Mouse (Mus musculus) heart, embryonic 12.5 days (tissue): ENCODE data around the gene Gucy2c. TPM values are rescaled to one million over a fixed set of nuclear protein-coding genes. Genes with fewer than 3 reads are reported as not detected.
A peak's percentile ranks its signal among the peaks of the same experiment; 100 is the strongest.
"Not testable (repeated sequence)": the region's sequence is repeated elsewhere in the genome, so short reads cannot be mapped to it uniquely, and the experiment has no call there.

Experiments used
- ATAC-seq: fragments of 200-750 bp; cut with Nextera tagmentation; 2 replicates; pipeline ENCODE4 v1.8.0; 2017; ENCODE audit warnings: moderate TSS enrichment, moderate library complexity; ENCODE audit not compliant: insufficient number of reproducible peaks, low FRiP score
- H3K27ac ChIP-seq: fragments of 300-500 bp; sonication (generic); 2 replicates; pipeline ENCODE4 v1.5.1; 2016; ENCODE audit warnings: mild to moderate bottlenecking, moderate library complexity; ENCODE audit not compliant: poor library complexity, severe bottlenecking
- H3K27me3 ChIP-seq: fragments of 300-500 bp; sonication (generic); replicated peaks from 2 replicates; pipeline ENCODE4 v1.6.1; 2016; ENCODE audit warnings: mild to moderate bottlenecking, moderate library complexity
- H3K36me3 ChIP-seq: fragments of 300-500 bp; sonication (generic); 2 replicates; pipeline ENCODE4 v1.6.1; 2016; ENCODE audit warnings: mild to moderate bottlenecking, moderate library complexity
- H3K4me1 ChIP-seq: fragments of 300-500 bp; sonication (generic); replicated peaks from 2 replicates; pipeline ENCODE4 v1.6.1; 2016; ENCODE audit warnings: mild to moderate bottlenecking
- H3K4me2 ChIP-seq: fragments of 300-500 bp; sonication (generic); 2 replicates; pipeline ENCODE4 v1.6.1; 2016; ENCODE audit warnings: mild to moderate bottlenecking, moderate library complexity
- H3K4me3 ChIP-seq: fragments of 300-500 bp; sonication (generic); 2 replicates; pipeline ENCODE4 v1.5.1; 2016; ENCODE audit warnings: mild to moderate bottlenecking
- H3K9ac ChIP-seq: fragments of 300-500 bp; sonication (generic); 2 replicates; pipeline ENCODE4 v1.6.1; 2016; ENCODE audit warnings: mild to moderate bottlenecking, moderate library complexity
- H3K9me3 ChIP-seq: fragments of 300-500 bp; sonication (generic); replicated peaks from 2 replicates; pipeline ENCODE4 v1.6.1; 2016; ENCODE audit warnings: mild to moderate bottlenecking, moderate library complexity
- WGBS: fragments of 180-500 bp; shearing (Covaris S2); methylation state at CpG from one replicate; pipeline ENCODE4 v1.1.7; 2016; 5-methylcytosine and 5-hydroxymethylcytosine counted together
- polyA plus RNA-seq: library from polyadenylated mRNA; unstranded; fragments of >200 nt; fragmentation: Nextera tagmentation; extraction: Ambion mirVana; gene quantifications from 2 replicates; pipeline ENCODE4 v1.2.1, GENCODE M21; 2016

Gene Gucy2c
- polyA plus RNA-seq, 1 experiment from 2014 or later, result not detected

DNA sequence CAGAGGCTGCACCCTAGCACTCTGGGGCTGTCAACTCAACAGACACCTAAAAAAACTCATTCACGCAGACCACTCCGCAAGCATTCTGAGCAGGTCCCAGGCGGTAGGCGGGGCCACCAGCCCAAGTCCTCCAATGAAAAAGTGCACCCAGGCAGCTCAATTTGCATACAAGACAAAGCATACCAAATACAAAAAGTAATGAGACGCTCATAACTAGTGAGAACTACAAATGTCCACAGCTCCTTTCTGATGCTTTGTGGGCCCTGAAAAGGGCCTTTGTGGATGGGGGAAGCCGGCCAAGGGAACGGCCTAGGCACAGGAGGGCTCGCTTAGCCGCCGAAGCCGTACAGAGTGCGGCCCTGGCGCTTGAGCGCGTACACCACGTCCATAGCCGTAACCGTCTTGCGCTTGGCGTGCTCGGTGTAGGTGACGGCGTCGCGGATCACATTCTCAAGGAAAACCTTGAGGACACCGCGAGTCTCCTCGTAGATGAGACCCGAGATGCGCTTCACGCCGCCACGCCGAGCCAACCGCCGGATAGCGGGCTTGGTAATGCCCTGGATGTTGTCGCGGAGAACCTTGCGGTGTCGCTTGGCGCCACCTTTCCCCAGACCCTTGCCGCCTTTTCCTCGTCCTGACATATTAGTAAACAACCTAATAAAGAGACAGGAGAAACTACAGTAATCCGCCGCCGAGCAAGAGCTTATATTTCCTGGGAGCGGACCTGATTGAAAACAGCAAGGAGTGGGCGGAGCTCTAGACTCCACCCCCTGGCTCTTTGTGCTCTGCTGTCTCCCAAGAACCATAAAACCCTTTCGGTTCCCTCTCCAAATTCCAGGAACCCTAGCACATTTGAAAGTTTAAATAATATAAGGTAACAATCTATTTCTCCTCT lies 22.4 kb upstream of the Gucy2c start, which contains the start of gene Hist4h4:
Gene Hist4h4 (minus strand): TSS at position 677 of the 895 bp plus-strand sequence.
- ATAC-seq, result peak; percentile 80
- Histone ChIP-seq H3K27ac (peak within 1 kb of the TSS; percentile 100), H3K9ac (peak within 1 kb of the TSS; percentile 96), H3K27me3 (no peaks in the 10 kb centered on the region), H3K36me3 (no peaks in the 10 kb centered on the region), H3K9me3 (no peaks in the 10 kb centered on the region), H3K4me3 (peak within 1 kb of the TSS; percentile 69), H3K4me1 (peaks cover 22% of the 10 kb centered on the region), H3K4me2 (peak within 1 kb of the TSS; percentile 89)
- under 1% methylated on average over 50 of the region's 50 CpGs for WGBS

DNA sequence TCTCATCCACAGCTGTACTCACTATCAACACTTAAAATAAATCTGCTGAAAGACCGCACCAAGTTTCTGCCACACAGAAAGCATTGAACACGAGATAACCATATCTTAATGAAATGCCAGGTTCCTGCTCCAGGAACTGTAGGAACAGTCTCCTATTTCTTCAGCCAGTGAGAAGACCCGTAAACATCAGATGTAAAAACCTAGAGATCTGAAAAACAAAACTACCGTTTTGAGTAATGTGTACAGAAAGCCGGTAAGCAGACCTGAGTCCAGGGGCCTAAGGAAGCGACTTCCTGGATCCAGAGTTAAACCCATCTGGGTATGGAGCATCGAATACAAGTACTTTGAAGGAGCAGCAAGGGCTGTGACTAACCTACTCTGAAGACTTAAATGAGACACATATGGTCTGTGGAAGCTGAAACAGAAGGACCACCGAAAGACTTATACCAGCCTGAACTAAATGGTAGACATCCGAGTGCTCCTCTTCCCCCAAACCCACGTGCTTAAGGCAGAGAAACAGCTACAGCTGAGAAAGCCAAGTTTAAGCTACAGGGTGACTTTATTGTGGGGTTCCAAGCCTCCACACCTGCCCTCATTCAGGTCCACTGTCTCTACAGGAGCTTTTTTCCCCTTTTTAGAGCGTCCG lies 21.7 kb upstream of the Gucy2c start:
- no peak for ATAC-seq
- H3K36me3 ChIP-seq, result no peaks in the 10 kb centered on the region
- WGBS, result 9% methylated on average over 12 of the region's 12 CpGs

GRCm38 (mm10) chr6:136801274-136801673 lies 19.7 kb upstream of the Gucy2c start:
- Histone ChIP-seq H3K4me3 (no peak overlapping the region), H3K9ac (no peak overlapping the region), H3K4me2 (no peak overlapping the region), H3K4me1 (peaks cover 13% of the 10 kb centered on the region), H3K27ac (no peak overlapping the region), H3K36me3 (no peaks in the 10 kb centered on the region), H3K9me3 (no peaks in the 10 kb centered on the region), H3K27me3 (no peaks in the 10 kb centered on the region)
- 75% methylated on average over 6 of the region's 6 CpGs for WGBS
- no peak for ATAC-seq

More for the DNA sequence above, 21.7 kb upstream of the Gucy2c start:
- peak overlapping the region; percentile 89 for H3K4me2 ChIP-seq
- H3K27ac ChIP-seq, result peak overlapping the region; percentile 100
- peak overlapping the region; percentile 69 for H3K4me3 ChIP-seq
- H3K9me3 ChIP-seq, result no peaks in the 10 kb centered on the region
- H3K9ac ChIP-seq, result peak overlapping the region; percentile 96
- H3K27me3 ChIP-seq, result no peaks in the 10 kb centered on the region
- H3K4me1 ChIP-seq, result peaks cover 17% of the 10 kb centered on the region

GRCm38 (mm10) chr6:136800710-136801109 lies 19.1 kb upstream of the Gucy2c start:
- no peaks in the 10 kb centered on the region for H3K27me3 ChIP-seq
- no peak overlapping the region for H3K4me3 ChIP-seq
- no peaks in the 10 kb centered on the region for H3K36me3 ChIP-seq
- no peaks in the 10 kb centered on the region for H3K9me3 ChIP-seq
- H3K9ac ChIP-seq, result no peak overlapping the region
- H3K27ac ChIP-seq, result no peak overlapping the region
- no peak for ATAC-seq
- H3K4me2 ChIP-seq, result no peak overlapping the region
- H3K4me1 ChIP-seq, result peaks cover 13% of the 10 kb centered on the region
- WGBS, result 89% methylated on average over 8 of the region's 8 CpGs

- not testable (repeated sequence) for H3K4me3 ChIP-seq, H3K36me3 ChIP-seq, H3K9me3 ChIP-seq, H3K27ac ChIP-seq, H3K9ac ChIP-seq, H3K4me2 ChIP-seq, H3K27me3 ChIP-seq, ATAC-seq
- peaks cover 11% of the 10 kb centered on the region for H3K4me1 ChIP-seq
- WGBS, result 63% methylated on average over 3 of the region's 3 CpGs
Measured at GRCm38 (mm10) chr6:136797874-136798693, 16.5 kb upstream of the Gucy2c start.

DNA sequence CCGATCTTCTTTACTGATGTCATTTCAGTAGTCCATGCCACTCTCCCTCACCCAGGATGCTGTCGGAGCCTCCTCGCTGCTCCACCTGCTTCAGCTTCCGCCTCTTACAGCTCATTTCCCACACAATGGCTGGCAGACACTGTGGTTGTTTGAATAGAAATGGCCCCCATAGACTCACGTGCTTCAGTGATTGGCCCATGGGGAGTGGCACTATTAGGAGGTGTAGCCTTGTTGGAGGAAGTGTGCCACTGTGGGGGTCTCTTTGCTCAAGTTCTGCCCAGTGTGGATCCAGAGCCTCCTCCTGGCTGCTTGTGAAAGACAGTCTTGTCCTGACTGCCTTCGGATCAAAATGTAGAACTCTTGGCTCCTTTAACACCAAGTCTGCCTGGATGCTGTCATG lies 14.3 kb upstream of the Gucy2c start:
- Histone ChIP-seq H3K9me3 (no peaks in the 10 kb centered on the region), H3K9ac (no peak overlapping the region), H3K27me3 (no peaks in the 10 kb centered on the region), H3K4me3 (no peak overlapping the region), H3K36me3 (no peaks in the 10 kb centered on the region), H3K4me2 (no peak overlapping the region), H3K4me1 (peaks cover 10% of the 10 kb centered on the region), H3K27ac (no peak overlapping the region)
- WGBS, result 63% methylated on average over 6 of the region's 6 CpGs
- no peak for ATAC-seq

GRCm38 (mm10) chr6:136795110-136795509 lies 13.5 kb upstream of the Gucy2c start:
- ATAC-seq, result no peak
- WGBS, result 65% methylated on average over 1 of the region's 1 CpGs

DNA sequence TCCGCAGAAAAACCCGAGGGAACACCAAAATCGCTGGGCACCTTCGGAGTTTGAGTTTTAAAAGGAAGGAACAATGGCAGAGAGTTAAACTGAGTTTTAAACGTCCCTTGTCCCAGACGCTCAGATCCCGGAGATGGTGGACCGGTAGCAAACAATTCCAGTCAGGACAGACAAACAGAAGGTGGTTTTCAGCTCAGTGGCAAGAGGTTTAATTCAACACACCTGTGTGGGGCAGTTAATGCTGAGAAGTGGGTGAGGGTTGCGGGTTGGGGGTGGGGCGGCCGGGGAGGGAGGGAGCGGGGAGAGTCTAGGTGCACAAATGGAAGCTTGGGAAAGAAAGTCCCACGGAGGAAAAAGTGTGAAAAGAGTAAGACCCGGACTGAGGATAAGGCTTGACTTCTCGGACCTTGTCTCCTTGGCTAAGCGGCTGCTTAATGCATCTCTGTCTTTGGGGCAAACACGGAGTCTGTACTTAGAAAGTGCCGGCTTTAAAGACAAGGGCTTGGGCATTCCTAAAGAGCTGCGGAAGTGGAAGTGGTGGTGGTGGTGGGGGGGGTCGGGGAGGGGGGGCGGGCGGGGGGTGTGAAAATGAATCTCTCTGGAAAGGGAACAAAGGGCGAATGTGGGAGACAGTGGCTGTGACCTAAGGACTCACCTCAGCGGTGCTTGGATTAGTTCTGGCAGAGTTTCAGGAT lies 12.4 kb upstream of the Gucy2c start:
- H3K4me1 ChIP-seq, result peaks cover 10% of the 10 kb centered on the region
- H3K36me3 ChIP-seq, result no peaks in the 10 kb centered on the region
- H3K9me3 ChIP-seq, result no peaks in the 10 kb centered on the region
- H3K4me3 ChIP-seq, result peak overlapping the region; percentile 60
- no peak for ATAC-seq
- under 1% methylated on average over 22 of the region's 24 CpGs for WGBS
- H3K27ac ChIP-seq, result no peak overlapping the region
- H3K27me3 ChIP-seq, result no peaks in the 10 kb centered on the region
- H3K4me2 ChIP-seq, result peak overlapping the region; percentile 91
- peak overlapping the region; percentile 69 for H3K9ac ChIP-seq

More at GRCm38 (mm10) chr6:136795110-136795509, 13.5 kb upstream of the Gucy2c start:
- Histone ChIP-seq H3K4me2 (no peak overlapping the region), H3K9me3 (no peaks in the 10 kb centered on the region), H3K9ac (no peak overlapping the region), H3K4me1 (peaks cover 10% of the 10 kb centered on the region), H3K4me3 (no peak overlapping the region), H3K27ac (no peak overlapping the region), H3K36me3 (no peaks in the 10 kb centered on the region), H3K27me3 (no peaks in the 10 kb centered on the region)

DNA sequence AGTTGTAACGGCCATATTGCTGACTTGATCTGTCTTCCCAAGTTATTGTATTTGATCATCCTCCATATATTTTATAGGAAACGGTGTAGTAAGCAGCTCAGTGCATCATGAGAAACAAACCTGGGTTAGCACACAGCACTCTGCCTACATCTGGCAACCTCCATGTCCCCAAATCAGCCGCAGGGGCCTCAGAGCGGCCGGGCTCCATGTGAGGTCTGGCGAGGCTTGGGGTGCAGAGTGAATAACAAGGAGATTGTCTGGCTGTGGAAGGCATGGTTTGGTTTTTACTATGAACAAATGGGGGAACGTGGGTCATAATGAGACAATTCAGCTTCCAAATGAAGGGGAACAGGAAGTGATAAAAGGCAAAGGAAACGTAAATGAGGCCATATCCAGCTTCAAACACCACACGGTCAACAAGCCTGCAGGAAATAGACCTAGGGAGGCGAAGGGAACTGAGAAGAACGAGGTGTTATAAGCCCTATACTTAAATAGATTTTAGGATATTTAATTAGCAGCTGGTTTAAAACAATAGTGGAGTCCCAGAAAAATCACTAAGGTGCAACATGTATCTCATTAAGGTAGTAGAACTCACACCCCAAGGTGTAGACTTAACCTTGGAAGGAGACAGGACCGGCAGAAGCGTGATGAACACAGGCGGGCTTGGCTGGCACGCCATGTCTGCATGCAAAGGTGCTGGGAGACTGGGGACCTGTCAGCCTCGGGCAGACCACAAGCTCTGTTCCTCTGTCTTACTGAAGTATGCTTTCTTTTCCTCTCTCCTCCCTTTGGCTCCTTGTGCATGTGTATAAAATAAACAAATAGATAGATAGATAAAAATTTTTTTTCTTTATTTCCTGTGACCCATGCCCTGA lies 11.6 kb upstream of the Gucy2c start:
- H3K27ac ChIP-seq, result no peak overlapping the region
- no peaks in the 10 kb centered on the region for H3K36me3 ChIP-seq
- H3K27me3 ChIP-seq, result no peaks in the 10 kb centered on the region
- H3K4me2 ChIP-seq, result peak overlapping the region; percentile 91
- peak overlapping the region; percentile 69 for H3K9ac ChIP-seq
- H3K9me3 ChIP-seq, result no peaks in the 10 kb centered on the region
- peak overlapping the region; percentile 60 for H3K4me3 ChIP-seq
- ATAC-seq, result no peak
- H3K4me1 ChIP-seq, result peaks cover 10% of the 10 kb centered on the region
- WGBS, result 27% methylated on average over 16 of the region's 16 CpGs
